Mouse (Mus musculus): ENCODE data around the gene Myef2.

GRCm38 (mm10) chr2:125135903-125136811, 12.7 kb upstream of the Myef2 start, which contains the start of gene Ctxn2:
- TF ChIP-seq POLR2A (IDR thresholded peaks at IDR 0.05; ENCODE audit: low read depth, low read length) = no peak
- no peak for TF ChIP-seq CTCF (conservative IDR thresholded peaks at IDR 0.05; ENCODE audit: insufficient read depth, insufficient read length, low read depth, low read length)
